Mouse (Mus musculus) heart, embryonic 12.5 days (tissue): ENCODE measurements around the gene Emc3. TPM values are rescaled to one million over a fixed set of nuclear protein-coding genes. Genes with fewer than 3 reads are reported as not detected.

Experiments used
- ATAC-seq: fragments of 200-750 bp; cut with Nextera tagmentation; 2 replicates; pipeline ENCODE4 v1.8.0; 2017; ENCODE audit warnings: moderate TSS enrichment, moderate library complexity; ENCODE audit not compliant: insufficient number of reproducible peaks, low FRiP score
- H3K27ac ChIP-seq: fragments of 300-500 bp; sonication (generic); 2 replicates; pipeline ENCODE4 v1.5.1; 2016; ENCODE audit warnings: mild to moderate bottlenecking, moderate library complexity; ENCODE audit not compliant: poor library complexity, severe bottlenecking
- H3K27me3 ChIP-seq: fragments of 300-500 bp; sonication (generic); replicated peaks from 2 replicates; pipeline ENCODE4 v1.6.1; 2016; ENCODE audit warnings: mild to moderate bottlenecking, moderate library complexity
- H3K36me3 ChIP-seq: fragments of 300-500 bp; sonication (generic); 2 replicates; pipeline ENCODE4 v1.6.1; 2016; ENCODE audit warnings: mild to moderate bottlenecking, moderate library complexity
- H3K4me1 ChIP-seq: fragments of 300-500 bp; sonication (generic); replicated peaks from 2 replicates; pipeline ENCODE4 v1.6.1; 2016; ENCODE audit warnings: mild to moderate bottlenecking
- H3K4me2 ChIP-seq: fragments of 300-500 bp; sonication (generic); 2 replicates; pipeline ENCODE4 v1.6.1; 2016; ENCODE audit warnings: mild to moderate bottlenecking, moderate library complexity
- H3K4me3 ChIP-seq: fragments of 300-500 bp; sonication (generic); 2 replicates; pipeline ENCODE4 v1.5.1; 2016; ENCODE audit warnings: mild to moderate bottlenecking
- H3K9ac ChIP-seq: fragments of 300-500 bp; sonication (generic); 2 replicates; pipeline ENCODE4 v1.6.1; 2016; ENCODE audit warnings: mild to moderate bottlenecking, moderate library complexity
- H3K9me3 ChIP-seq: fragments of 300-500 bp; sonication (generic); replicated peaks from 2 replicates; pipeline ENCODE4 v1.6.1; 2016; ENCODE audit warnings: mild to moderate bottlenecking, moderate library complexity
- WGBS: fragments of 180-500 bp; shearing (Covaris S2); methylation state at CpG from one replicate; pipeline ENCODE4 v1.1.7; 2016; 5-methylcytosine and 5-hydroxymethylcytosine counted together
- polyA plus RNA-seq: library from polyadenylated mRNA; unstranded; fragments of >200 nt; fragmentation: Nextera tagmentation; extraction: Ambion mirVana; gene quantifications from 2 replicates; pipeline ENCODE4 v1.2.1, GENCODE M21; 2016

The Emc3 gene
- polyA plus RNA-seq, 1 experiment from 2014 or later: 89.1 TPM

- ATAC-seq: no peak
- H3K9me3 ChIP-seq: peaks cover 8% of the 10 kb centered on the region; the same call in 1 of the 2 replicates
- 93% methylated on average over 8 of the region's 8 CpGs for WGBS
Observed at GRCm38 (mm10) chr6:113517434-113518080, 13.9 kb downstream of the Emc3 start.

DNA sequence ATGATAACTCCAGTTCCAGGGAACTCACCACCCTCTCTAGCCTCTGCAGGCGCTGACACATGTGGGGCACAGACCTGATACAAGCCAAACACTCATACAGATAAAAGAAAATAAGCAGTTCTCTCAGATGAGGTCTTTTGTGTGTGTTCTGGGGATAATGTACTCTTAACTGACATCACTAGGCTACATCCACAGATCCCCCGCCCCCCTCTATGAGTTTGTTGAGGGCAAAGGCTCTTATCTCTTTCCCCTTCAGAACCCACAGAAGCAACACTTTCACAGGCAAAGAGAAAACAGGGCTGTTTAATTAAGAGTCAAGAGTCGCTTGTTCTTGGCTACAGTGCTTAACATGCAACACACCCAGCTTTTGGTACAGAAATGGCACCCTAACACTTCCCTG is 16.9 kb downstream of the Emc3 start:
- Histone ChIP-seq H3K4me3 (no peak overlapping the region), H3K27ac (no peak overlapping the region), H3K36me3 (peaks cover 68% of the 10 kb centered on the region), H3K4me2 (no peak overlapping the region), H3K27me3 (no peaks in the 10 kb centered on the region), H3K9me3 (peaks cover 8% of the 10 kb centered on the region; the same call in 1 of the 2 replicates), H3K4me1 (no peaks in the 10 kb centered on the region), H3K9ac (no peak overlapping the region)
- 91% methylated on average over 3 of the region's 3 CpGs for WGBS
- no peak for ATAC-seq

More at GRCm38 (mm10) chr6:113517434-113518080, 13.9 kb downstream of the Emc3 start:
- H3K4me3 ChIP-seq: no peak overlapping the region
- peaks cover 97% of the 10 kb centered on the region for H3K36me3 ChIP-seq
- H3K4me2 ChIP-seq: no peak overlapping the region
- H3K4me1 ChIP-seq: no peaks in the 10 kb centered on the region
- H3K27ac ChIP-seq: no peak overlapping the region
- no peak overlapping the region for H3K9ac ChIP-seq
- H3K27me3 ChIP-seq: no peaks in the 10 kb centered on the region

DNA sequence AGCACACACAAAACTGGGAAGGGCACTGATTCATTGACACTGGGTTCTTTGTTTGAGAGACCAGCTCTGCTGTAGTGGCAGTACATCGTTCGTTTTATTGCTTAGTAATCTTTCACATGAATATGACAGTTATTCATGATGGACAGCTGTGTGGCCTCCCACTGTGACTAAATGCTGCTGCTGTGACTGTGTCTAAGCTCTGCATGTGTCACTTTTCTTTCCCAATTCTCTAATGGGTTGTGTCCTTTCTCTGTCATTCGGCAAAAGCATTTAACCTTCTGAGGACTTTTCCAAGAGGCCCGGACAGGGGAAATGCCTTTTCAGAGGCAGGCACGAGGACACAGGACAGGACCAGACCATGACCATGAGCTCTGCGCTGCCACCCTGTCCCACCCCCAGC is 17.5 kb downstream of the Emc3 start:
- Histone ChIP-seq H3K9ac (no peak overlapping the region), H3K4me3 (no peak overlapping the region), H3K27ac (no peak overlapping the region), H3K36me3 (peaks cover 62% of the 10 kb centered on the region), H3K4me2 (no peak overlapping the region), H3K27me3 (no peaks in the 10 kb centered on the region), H3K4me1 (no peaks in the 10 kb centered on the region), H3K9me3 (peaks cover 8% of the 10 kb centered on the region; the same call in 1 of the 2 replicates)
- no peak for ATAC-seq
- WGBS: 92% methylated on average over 6 of the region's 6 CpGs

- WGBS: 55% methylated on average over 5 of the region's 5 CpGs
- H3K4me1 ChIP-seq: peaks cover 8% of the 10 kb centered on the region; the same call in 1 of the 2 replicates
- no peak overlapping the region for H3K9ac ChIP-seq
- no peaks in the 10 kb centered on the region for H3K27me3 ChIP-seq
- no peak overlapping the region for H3K4me3 ChIP-seq
- ATAC-seq: no peak
- H3K9me3 ChIP-seq: 0 out of 2 replicates have a peak, but pooled peaks cover 1% of the 10 kb centered on the region
- no peak overlapping the region for H3K4me2 ChIP-seq
- no peak overlapping the region for H3K27ac ChIP-seq
- peaks cover 13% of the 10 kb centered on the region for H3K36me3 ChIP-seq
Observed at GRCm38 (mm10) chr6:113508947-113509280, 22.5 kb downstream of the Emc3 start.

- 55% methylated on average over 7 of the region's 7 CpGs for WGBS
- H3K9ac ChIP-seq: no peak overlapping the region
- H3K9me3 ChIP-seq: 0 out of 2 replicates have a peak, but pooled peaks cover under 1% of the 10 kb centered on the region
- H3K27ac ChIP-seq: no peak overlapping the region
- H3K4me2 ChIP-seq: no peak overlapping the region
- H3K36me3 ChIP-seq: peaks cover 8% of the 10 kb centered on the region
- ATAC-seq: no peak
- peaks cover 8% of the 10 kb centered on the region; the same call in 1 of the 2 replicates for H3K4me1 ChIP-seq
- no peaks in the 10 kb centered on the region for H3K27me3 ChIP-seq
- H3K4me3 ChIP-seq: no peak overlapping the region
Observed at GRCm38 (mm10) chr6:113508272-113508946, 23.0 kb downstream of the Emc3 start.

DNA sequence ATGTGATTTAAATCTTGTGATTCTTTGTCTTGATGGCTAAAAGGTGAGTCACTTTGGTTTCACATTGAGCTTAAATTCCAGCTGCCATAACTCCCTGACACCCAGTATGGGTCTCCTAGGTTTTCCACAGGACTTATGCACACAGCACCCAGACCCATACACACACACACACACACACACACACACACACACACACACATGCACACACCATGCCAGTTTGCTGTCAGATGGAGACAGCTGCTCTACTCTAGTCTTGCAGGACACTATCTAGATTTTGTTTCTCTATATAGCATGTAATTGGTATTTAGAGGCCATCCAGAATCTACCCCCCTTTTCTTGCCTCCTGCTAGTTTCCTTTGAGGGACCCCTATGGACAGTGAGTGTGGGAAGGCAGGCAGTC is 24.3 kb downstream of the Emc3 start:
- Histone ChIP-seq H3K9ac (no peak overlapping the region), H3K9me3 (peaks cover 6% of the 10 kb centered on the region; the same call in 1 of the 2 replicates), H3K4me2 (no peak overlapping the region), H3K4me3 (no peak overlapping the region), H3K4me1 (peaks cover 8% of the 10 kb centered on the region; the same call in 1 of the 2 replicates), H3K27ac (no peak overlapping the region), H3K27me3 (peaks cover 11% of the 10 kb centered on the region), H3K36me3 (no peaks in the 10 kb centered on the region)
- ATAC-seq: no peak

GRCm38 (mm10) chr6:113505689-113506088 is 25.8 kb downstream of the Emc3 start:
- H3K9ac ChIP-seq: no peak overlapping the region
- H3K9me3 ChIP-seq: peaks cover 6% of the 10 kb centered on the region; the same call in 1 of the 2 replicates
- ATAC-seq: no peak
- H3K4me2 ChIP-seq: no peak overlapping the region
- WGBS: 94% methylated on average over 1 of the region's 1 CpGs
- no peaks in the 10 kb centered on the region for H3K36me3 ChIP-seq
- H3K27me3 ChIP-seq: peaks cover 25% of the 10 kb centered on the region
- no peak overlapping the region for H3K4me3 ChIP-seq
- no peak overlapping the region for H3K27ac ChIP-seq
- H3K4me1 ChIP-seq: peaks cover 14% of the 10 kb centered on the region

- Histone ChIP-seq H3K4me2 (no peak overlapping the region), H3K4me1 (peaks cover 6% of the 10 kb centered on the region), H3K27ac (no peak overlapping the region), H3K36me3 (no peaks in the 10 kb centered on the region), H3K9ac (no peak overlapping the region), H3K4me3 (no peak overlapping the region), H3K27me3 (peaks cover 45% of the 10 kb centered on the region), H3K9me3 (peaks cover 6% of the 10 kb centered on the region; the same call in 1 of the 2 replicates)
- ATAC-seq: no peak
- 60% methylated on average over 2 of the region's 2 CpGs for WGBS
Observed at GRCm38 (mm10) chr6:113502801-113503200, 28.7 kb downstream of the Emc3 start.

- H3K4me1 ChIP-seq: peaks cover 6% of the 10 kb centered on the region
- peaks cover 6% of the 10 kb centered on the region; the same call in 1 of the 2 replicates for H3K9me3 ChIP-seq
- no peaks in the 10 kb centered on the region for H3K36me3 ChIP-seq
- peaks cover 58% of the 10 kb centered on the region for H3K27me3 ChIP-seq
- 3% methylated on average over 32 of the region's 32 CpGs for WGBS
- no peak; the same call in 1 of the 2 replicates for ATAC-seq
- peak within 1 kb of the TSS; percentile 66 for H3K4me2 ChIP-seq
- no peak within 1 kb of the TSS for H3K27ac ChIP-seq
- H3K9ac ChIP-seq: peak within 1 kb of the TSS; percentile 13; the same call in 1 of the 2 replicates
- peak within 1 kb of the TSS; percentile 30 for H3K4me3 ChIP-seq
Observed at GRCm38 (mm10) chr6:113501388-113502084, 29.9 kb downstream of the Emc3 start, which contains the start of gene Prrt3. TSS of gene Prrt3 (minus strand) at chr6:113501931.

GRCm38 (mm10) chr6:113499346-113499745 is 32.1 kb downstream of the Emc3 start:
- peaks cover 76% of the 10 kb centered on the region for H3K27me3 ChIP-seq
- peaks cover 15% of the 10 kb centered on the region for H3K4me1 ChIP-seq
- WGBS: 70% methylated on average over 6 of the region's 6 CpGs
- no peak for ATAC-seq
- H3K4me3 ChIP-seq: no peak overlapping the region
- H3K27ac ChIP-seq: no peak overlapping the region
- H3K9ac ChIP-seq: no peak overlapping the region
- H3K4me2 ChIP-seq: no peak overlapping the region
- H3K36me3 ChIP-seq: no peaks in the 10 kb centered on the region
- peaks cover 6% of the 10 kb centered on the region; the same call in 1 of the 2 replicates for H3K9me3 ChIP-seq
